Mouse (Mus musculus) lung, adult 2 months (tissue): ENCODE measurements around the gene Csnk1e.

Experiments
- CTCF ChIP-seq: fragments of 200-500 bp; IDR thresholded peaks from 2 replicates; pipeline ENCODE4 v1.5.1; 2011; ENCODE audit warnings: mild to moderate bottlenecking, low read length, control low read depth; ENCODE audit not compliant: insufficient read depth
- POLR2A ChIP-seq: fragments of 200-500 bp; IDR thresholded peaks from 2 replicates; pipeline ENCODE4 v1.6.1; 2011; ENCODE audit warnings: low read depth, mild to moderate bottlenecking, control low read depth, low read length, borderline replicate concordance; ENCODE audit errors: extremely low read depth

DNA sequence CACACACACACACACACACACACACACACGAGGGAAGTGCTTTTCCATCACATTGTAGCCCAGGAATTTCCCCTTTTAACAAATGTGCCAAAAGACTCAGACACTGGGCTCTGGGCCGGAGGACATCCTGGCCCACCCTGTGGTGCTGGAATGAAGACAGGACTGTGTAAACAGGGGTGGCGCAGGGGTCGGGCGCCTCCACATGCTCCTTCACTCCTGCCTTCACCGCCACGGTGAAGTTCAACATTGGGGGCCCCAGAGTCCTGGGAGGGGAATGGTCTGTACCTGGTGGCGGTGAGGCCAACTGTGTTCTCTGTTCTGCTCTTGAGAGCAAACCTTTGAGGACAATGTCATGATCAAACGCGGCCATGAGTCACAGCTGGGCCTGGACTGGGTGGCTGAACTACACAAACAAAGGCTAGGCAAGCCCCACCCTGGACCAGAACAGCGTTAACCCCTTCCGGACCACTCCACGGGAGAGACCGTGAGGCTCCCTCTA lies 87.0 kb downstream of the Csnk1e start:
- TF ChIP-seq CTCF (no peak), POLR2A (0 out of 2 replicates have a peak, but pooled peaks have one; percentile 51)
